Mouse (Mus musculus) kidney, adult 2 months (tissue): ENCODE data around the gene Phpt1.

Experiments used
- CTCF ChIP-seq: fragments of 200-500 bp; conservative IDR thresholded peaks from 2 replicates; pipeline ENCODE4 v1.5.1; 2011; ENCODE audit warnings: low read depth, mild to moderate bottlenecking, control low read depth, low read length, moderate library complexity, mixed read lengths; ENCODE audit not compliant: insufficient read depth, insufficient read length
- POLR2A ChIP-seq: fragments of 200-500 bp; IDR thresholded peaks from one replicate; pipeline ENCODE4 v1.6.1; 2011; ENCODE audit warnings: low read depth, low read length, control low read depth

- TF ChIP-seq POLR2A (no peak), CTCF (0 out of 2 replicates have a peak, but pooled peaks have one; percentile 25)
Measured at GRCm38 (mm10) chr2:25566558-25566957, 8.5 kb downstream of the Phpt1 start.
